Mouse (Mus musculus) megakaryocyte-erythroid progenitor cell, adult 5 weeks (primary cell): ENCODE data around the gene Mphosph10. TPM values are rescaled to one million over a fixed set of nuclear protein-coding genes. Genes with fewer than 3 reads are reported as not detected.

Experiments
- polyA plus RNA-seq: library from polyadenylated mRNA; stranded (reverse); fragments of >175 nt; gene quantifications from 2 replicates; pipeline ENCODE4 v1.2.3, GENCODE M21; 2012

Mphosph10 gene
- polyA plus RNA-seq = 6.6 and 6.7 TPM in 2 replicates

DNA sequence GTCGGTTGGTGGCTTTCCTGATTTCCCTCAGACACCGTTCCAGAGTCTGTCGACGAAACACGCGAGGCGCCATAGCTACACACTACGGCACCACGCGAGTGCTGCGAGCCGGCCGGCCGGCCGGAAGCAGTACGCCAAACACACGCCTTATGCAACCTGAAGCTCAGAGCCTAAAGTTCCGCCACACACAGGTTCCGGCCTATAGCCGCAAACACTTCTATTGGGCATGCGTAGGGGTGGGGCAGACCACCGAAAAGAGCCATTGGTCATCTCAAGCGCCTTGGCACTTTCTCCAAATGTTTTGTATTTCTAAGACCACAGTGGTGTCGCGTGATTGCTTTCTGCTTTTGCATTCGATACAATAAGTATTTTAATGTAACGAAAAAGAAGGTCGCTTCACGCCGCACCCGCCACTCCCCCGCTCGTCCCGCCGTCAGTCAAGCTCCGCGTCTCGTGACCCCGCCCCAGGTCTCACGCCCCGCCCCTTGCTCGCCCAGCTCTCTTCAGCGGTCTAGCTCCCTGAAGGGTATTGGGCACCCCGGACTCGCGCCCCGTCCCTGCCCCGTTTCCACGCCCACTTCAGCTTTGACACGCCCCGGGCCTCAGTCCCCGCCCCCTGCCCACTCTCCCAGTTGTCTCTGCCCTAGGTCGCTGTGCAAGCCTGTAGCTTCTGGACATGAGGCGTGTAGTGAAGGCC is at the start of gene Mphosph10, which contains the start of gene Mcee:
TSS of gene Mphosph10 (minus strand) at position 147 of the 697 bp plus-strand sequence.
TSS of gene Mcee (plus strand) at position 486 of the 697 bp plus-strand sequence.

GRCm38 (mm10) chr7:64373830-64374562 is 18.1 kb downstream of the Mphosph10 start, which contains the start of gene Fan1:
TSS of gene Fan1 (minus strand) at chr7:64374095.

Other genes with a start within 250 kb of the Mphosph10 start
- 0.15 and 0.45 TPM in 2 replicates for gene Trpm1, start 238.4 kb downstream of the Mphosph10 start, polyA plus RNA-seq
- gene Mtmr10, start 104.6 kb downstream of the Mphosph10 start, polyA plus RNA-seq = 1.7 and 2.2 TPM in 2 replicates
- gene Fan1, start 18.2 kb downstream of the Mphosph10 start, polyA plus RNA-seq = 0.94 and 0.96 TPM in 2 replicates
- 3.4 and 6.4 TPM in 2 replicates for gene Mcee, start 339 bp upstream of the Mphosph10 start, polyA plus RNA-seq
- gene Apba2, start 109.4 kb upstream of the Mphosph10 start, polyA plus RNA-seq = 0.16 TPM in 1 of 2 replicates, not detected in the other